Mouse (Mus musculus) gastrocnemius, adult 2 months (tissue): ENCODE measurements around the gene 4932438A13Rik. TPM values are rescaled to one million over a fixed set of nuclear protein-coding genes. Genes with fewer than 3 reads are reported as not detected.

Experiments
- DNase-seq: peaks from one replicate; pipeline ENCODE4 v3.0.0; 2022
- H3K27ac ChIP-seq: fragments of 200-600 bp; 2 replicates; pipeline ENCODE4 v1.8.1; 2022; ENCODE audit warnings: mild to moderate bottlenecking
- H3K4me3 ChIP-seq: fragments of 200-600 bp; 2 replicates; pipeline ENCODE4 v1.8.1; 2022; ENCODE audit warnings: mild to moderate bottlenecking, moderate library complexity
- CTCF ChIP-seq: fragments of 200-600 bp; IDR thresholded peaks from 2 replicates; pipeline ENCODE4 v1.8.1; 2022; ENCODE audit warnings: antibody characterized with exemption, mild to moderate bottlenecking, moderate library complexity
- intact Hi-C: fragments of 180-260 bp; cut with DNase I; formaldehyde crosslinking; loops from one replicate; pipeline ENCODE4 v1.15.1; 2025
- long read RNA-seq, 2 experiments: library from polyadenylated mRNA; stranded (forward); transcript quantifications; one replicate each; pipeline ENCODE4 v2.0.0; 2021
- total RNA-seq, 2 experiments: library from RNA; stranded (reverse); gene quantifications; 2 replicates each; pipeline ENCODE4 v1.2.3; 2021

Gene 4932438A13Rik
- total RNA-seq: 10 to 100 TPM; 32.8 to 32.9 TPM
- long read RNA-seq, experiment 1, partial matches to known transcripts: 2 of 5 reads
- long read RNA-seq, experiment 1, other reads (novel, unspliced or antisense): 2 of 5 reads
- long read RNA-seq, experiment 2, partial matches to known transcripts: 2 of 5 reads
- long read RNA-seq, experiment 2, other reads (novel, unspliced or antisense): 3 of 5 reads

DNA sequence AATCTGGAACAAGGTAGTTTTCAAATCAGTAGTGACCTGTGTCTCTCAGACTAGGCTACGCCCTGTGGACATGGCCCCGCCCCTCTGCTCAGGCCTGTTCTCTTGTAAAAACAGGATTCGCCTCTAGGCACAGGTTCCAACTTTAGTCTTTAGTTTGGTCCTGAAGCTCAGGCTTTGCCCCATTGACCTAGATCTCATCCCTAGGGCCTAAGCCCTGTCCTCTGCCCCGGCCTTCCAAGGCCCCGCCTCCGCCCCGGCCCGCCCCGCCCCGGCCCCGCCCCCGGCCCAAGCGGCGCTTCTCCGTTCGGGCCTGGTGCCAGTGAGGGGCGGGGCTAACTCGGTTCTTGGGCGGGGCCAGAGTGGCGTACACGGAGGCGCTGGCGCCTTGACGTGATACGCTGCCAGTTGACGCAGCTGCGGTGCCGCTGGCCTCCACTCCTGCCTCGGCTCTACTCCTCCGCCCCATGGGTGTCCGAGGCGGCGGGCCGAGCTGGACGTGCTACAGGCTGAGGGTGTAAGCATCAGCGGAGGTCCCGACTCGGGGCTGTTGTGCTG is at the start of gene 4932438A13Rik:
TSS of gene 4932438A13Rik (plus strand) at position 384 of the 555 bp plus-strand sequence.
- intact Hi-C loops: no loop called here
- TF ChIP-seq CTCF: no peak

DNA sequence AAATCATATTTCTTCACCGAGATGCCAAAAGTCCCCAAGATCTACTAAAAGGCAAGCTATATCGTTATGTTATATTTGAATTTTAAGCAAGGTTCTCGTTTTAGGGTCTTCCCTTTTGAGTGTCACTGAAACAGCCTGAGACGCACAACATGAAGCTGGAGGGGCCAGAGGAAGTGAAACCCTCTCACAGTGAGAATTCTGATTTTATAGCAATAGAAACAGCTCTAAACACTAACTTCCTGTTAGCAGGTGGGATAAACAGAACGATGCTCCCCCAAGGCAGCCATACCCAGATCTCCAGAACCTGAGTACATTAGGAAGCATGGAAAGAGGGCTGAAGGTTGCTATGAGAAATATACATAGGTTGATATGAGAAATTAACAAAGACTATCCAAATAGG is 46.3 kb upstream of the 4932438A13Rik start:
- no peak for DNase-seq
- TF ChIP-seq CTCF: no peak
- intact Hi-C loops: no loop called here
- no peak overlapping the region for H3K27ac ChIP-seq
- no peak overlapping the region for H3K4me3 ChIP-seq

More for the DNA sequence above, at the start of gene 4932438A13Rik:
- DNase-seq: peak; percentile 99
- H3K4me3 ChIP-seq: peak within 1 kb of the TSS; percentile 92
- H3K27ac ChIP-seq: peak within 1 kb of the TSS; percentile 97

DNA sequence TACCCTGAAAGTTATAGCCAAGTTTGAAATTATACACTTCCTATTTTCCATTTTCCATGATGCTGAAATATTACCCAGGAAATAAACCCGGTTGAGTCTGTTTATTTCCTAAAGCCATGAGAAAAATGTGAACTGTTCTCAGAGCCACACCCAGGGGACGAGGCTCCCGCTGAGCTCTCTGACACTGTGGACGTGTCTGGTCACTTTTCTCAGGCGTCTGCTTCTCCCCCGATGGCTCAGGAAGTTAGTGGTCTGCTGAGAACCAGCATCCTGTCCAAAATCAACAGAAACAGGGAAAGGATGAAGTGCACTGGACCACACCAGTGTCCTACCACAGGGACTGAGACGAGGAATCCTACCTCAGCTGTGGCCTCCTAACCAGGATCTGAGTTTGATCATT is 43.5 kb upstream of the 4932438A13Rik start:
- DNase-seq: peak; percentile 43
- H3K27ac ChIP-seq: peak overlapping the region; percentile 63
- TF ChIP-seq CTCF: no peak
- intact Hi-C loops: no loop called here
- H3K4me3 ChIP-seq: no peak overlapping the region

DNA sequence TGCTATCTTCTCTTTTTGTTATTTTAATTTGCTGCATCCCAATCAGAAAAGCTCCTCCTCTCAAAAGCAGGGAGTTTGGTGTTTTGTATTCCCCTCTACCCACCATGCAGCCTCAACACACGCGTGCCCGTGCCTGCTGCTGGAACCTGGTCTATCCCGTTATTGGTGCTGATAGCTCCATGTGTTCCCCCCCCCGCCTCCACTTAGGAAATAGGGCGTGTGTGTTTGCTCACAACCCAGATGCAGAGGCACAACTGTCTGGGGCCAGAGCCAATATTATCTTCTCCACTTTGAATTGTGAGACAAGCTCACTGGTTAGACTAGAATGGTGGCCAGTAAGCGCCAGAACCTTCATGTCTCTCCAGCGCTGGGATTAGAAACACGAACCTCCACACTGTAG is 41.9 kb upstream of the 4932438A13Rik start:
- Histone ChIP-seq H3K4me3 (no peak overlapping the region), H3K27ac (no peak overlapping the region; the same call in 1 of the 2 replicates)
- intact Hi-C loops: no loop called here
- no peak for TF ChIP-seq CTCF
- DNase-seq: no peak

DNA sequence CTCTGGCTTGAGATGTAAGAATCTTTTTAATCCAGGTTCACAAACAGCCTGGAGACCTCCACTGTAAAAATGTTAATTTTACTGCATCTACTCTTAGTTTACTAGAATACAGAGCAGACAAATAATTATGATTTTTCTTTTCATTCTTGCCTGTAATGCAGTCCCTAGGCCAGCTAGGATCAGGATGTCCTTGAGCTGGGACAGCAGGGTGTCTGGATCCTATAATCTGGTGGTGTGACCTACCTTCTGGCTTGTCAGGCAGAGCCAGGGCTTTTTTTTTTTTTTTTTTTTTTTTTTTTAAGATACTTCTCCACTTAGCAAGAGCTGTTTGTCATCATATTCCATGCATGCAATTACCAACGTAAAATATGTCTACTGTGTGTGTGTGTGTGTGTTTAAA is 37.8 kb upstream of the 4932438A13Rik start:
- no peak for DNase-seq
- no peak for TF ChIP-seq CTCF
- intact Hi-C loops: no loop called here
- H3K4me3 ChIP-seq: no peak overlapping the region
- H3K27ac ChIP-seq: no peak overlapping the region

DNA sequence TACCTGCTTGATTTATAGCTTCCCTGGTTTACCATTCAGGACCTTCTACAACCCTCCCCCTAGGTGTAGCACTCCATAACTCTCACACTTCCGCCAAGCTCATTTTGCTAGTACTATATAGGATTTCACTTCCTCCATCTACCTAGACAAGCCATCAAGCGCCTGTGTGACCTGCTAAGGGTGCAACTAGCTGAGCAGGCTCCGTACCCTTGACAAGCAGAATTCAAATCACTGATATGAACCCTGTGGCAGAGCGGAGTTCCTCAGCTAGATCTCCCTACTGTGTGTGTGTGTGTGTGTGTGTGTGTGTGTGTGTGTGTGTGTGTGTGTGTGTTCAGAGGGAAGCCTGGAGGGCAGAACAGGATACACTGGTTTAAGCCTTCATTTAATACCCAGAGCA is 37.4 kb upstream of the 4932438A13Rik start:
- no peak overlapping the region for H3K27ac ChIP-seq
- intact Hi-C loops: no loop called here
- no peak overlapping the region for H3K4me3 ChIP-seq
- DNase-seq: no peak
- no peak for TF ChIP-seq CTCF

DNA sequence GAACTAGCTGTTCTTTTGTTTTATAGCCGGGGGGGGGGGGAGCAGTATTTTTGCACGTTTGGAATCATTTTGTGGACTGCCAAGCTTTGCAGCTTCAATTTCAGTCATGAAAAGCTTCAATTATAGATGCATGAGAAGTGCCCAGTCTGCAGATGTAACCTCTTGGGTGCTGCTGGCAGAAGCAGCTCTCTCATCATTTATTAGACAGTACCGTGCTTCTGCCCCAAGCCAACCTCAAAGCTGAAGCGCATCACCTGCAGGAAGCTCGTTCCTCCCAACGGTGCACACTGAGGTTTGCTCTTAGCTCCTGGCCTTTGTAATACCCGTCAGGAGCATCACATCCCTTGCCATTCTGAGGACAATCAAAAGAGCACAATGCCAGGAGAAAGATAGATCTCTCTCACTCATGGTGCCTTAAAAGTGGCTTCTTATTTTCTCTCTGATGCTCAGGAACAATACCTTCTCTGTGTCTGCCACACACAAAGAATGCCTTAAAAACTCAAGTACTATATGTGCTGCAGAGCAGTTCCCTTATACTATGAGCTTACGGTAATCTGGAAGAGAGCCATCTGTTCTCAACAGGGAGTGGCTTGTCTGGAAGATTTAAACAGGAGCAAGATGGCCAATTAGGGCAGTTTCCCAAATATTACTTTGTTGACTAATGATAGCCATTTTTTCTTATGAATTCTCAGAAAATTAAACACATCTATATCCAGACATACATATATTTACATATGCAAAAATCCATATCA is 35.5 kb upstream of the 4932438A13Rik start:
- TF ChIP-seq CTCF: no peak
- no peak overlapping the region for H3K4me3 ChIP-seq
- intact Hi-C loops: no loop called here
- no peak overlapping the region for H3K27ac ChIP-seq
- DNase-seq: no peak

DNA sequence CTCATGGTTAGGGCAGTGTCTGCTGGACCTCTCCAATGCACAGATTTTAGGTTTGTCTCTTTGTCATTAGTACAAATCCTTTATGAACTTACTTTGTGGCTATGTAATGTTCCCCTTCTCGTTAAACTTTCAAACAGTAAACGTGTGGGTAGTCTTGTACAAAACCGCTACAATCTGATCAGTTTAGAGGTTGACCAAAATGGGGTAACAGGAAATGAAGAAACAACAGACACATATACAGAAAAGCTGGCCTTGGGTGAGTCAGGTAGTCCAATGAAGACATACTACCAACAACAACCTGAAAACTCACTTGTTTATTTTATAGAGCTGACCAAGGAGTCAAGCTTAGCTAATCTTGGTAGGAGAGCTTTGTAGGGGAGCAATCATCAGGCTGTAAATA is 32.7 kb upstream of the 4932438A13Rik start:
- no peak overlapping the region for H3K27ac ChIP-seq
- intact Hi-C loops: loop anchor here (10.0 kb wide), 1 partner anchor 145 kb away; no protein-coding TSS in a partner anchor
- no peak overlapping the region for H3K4me3 ChIP-seq
- TF ChIP-seq CTCF: no peak
- no peak for DNase-seq

DNA sequence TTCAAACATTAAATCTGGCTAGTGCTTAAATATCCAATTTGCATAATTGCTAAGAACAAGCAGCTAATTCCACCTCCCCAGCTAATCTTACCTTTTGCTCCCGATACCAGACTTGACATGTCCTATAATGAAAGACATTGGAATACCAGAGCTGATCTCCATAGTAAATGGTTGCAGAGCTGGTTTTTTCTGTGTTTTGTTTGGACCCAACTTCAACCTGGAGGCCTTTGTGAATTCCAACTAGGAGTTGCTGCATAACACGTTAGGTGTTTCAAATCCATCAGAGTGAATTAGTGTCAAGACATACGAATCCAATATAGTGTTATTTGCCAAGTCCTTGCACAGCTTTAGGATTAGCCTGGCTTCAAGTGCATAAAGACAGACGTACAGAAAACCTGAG is 28.5 kb upstream of the 4932438A13Rik start:
- H3K4me3 ChIP-seq: no peak overlapping the region
- no peak for TF ChIP-seq CTCF
- H3K27ac ChIP-seq: no peak overlapping the region
- DNase-seq: no peak
- intact Hi-C loops: loop anchor here (10.0 kb wide), 1 partner anchor 150 kb away; no protein-coding TSS in a partner anchor

DNA sequence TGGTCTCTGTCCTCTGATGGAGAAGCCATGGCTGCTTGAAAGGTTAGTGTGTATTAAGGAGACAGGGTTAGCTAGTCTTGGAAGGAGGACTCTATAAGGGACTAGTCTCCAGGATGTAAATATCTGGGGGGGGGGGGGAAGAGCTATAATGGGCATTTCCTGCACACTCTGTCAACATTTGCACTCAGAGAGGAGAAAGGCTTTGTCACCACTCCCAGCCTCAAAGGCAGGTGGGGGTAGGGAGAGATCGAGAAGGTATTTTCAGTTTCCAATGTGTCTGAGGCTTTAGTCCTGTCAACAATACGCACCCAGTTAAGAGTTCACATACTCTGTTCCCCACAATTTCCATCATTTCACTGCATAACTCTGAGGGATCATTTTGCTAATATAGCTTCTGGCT is 28.1 kb upstream of the 4932438A13Rik start:
- no peak overlapping the region for H3K4me3 ChIP-seq
- TF ChIP-seq CTCF: no peak
- no peak for DNase-seq
- no peak overlapping the region for H3K27ac ChIP-seq
- intact Hi-C loops: loop anchor here (10.0 kb wide), 1 partner anchor 150 kb away; no protein-coding TSS in a partner anchor

DNA sequence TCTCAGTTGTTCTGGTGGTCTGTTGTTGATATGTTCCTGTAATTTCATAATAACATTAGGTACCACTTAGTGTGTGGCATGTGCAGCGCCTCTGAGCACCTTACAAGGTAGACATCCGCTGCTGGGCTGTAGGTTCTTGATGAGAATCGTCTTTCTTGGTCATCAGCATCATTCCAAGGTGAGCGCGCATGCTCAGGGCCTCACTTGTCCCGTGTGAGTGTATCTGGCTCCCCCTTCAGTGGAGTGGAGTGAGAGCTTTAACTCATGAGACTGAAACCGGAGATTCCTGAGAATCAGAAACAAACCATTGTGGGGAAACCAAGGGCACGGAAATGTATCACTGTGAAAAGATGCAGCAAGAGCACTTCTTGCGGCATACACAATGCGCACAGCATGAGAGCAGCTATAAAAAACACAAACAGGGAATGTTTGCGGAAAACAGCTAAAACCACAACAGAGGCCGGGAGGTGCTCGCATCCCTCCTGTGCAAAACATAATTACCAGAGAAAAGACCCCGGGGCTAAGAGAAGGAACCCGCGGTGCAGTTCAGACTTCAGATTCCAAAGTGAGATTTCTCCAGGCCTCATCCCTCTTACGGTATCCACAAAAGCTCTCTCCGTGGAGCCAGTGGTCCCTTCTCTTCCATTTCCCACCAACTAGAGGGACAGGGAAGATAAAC is 27.2 kb upstream of the 4932438A13Rik start:
- intact Hi-C loops: loop anchor here (10.0 kb wide), 1 partner anchor 151 kb away; no protein-coding TSS in a partner anchor
- Histone ChIP-seq H3K4me3 (no peak overlapping the region), H3K27ac (no peak overlapping the region; the same call in none of the 2 replicates)
- peak; percentile 32 for TF ChIP-seq CTCF
- DNase-seq: peak; percentile 21

DNA sequence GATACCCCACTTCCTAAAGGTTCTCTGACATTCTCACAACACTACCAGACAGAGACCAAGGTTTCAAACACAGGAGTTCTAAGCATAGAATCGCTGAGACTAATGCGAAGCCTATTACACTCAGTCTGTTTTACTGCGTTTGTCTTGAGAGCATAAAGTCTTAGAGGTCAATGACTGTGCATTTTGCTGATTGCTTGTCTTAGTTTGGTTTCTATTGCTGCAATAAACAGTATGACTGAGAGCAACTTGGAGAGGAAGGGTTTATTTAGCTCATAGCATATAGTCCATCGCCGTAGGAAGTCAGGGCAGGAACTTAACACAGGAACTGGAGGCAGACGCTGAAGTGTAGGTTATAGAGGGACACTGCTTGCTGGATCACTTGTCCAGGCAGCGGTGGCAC is 26.1 kb upstream of the 4932438A13Rik start:
- H3K27ac ChIP-seq: no peak overlapping the region
- H3K4me3 ChIP-seq: no peak overlapping the region
- DNase-seq: no peak
- intact Hi-C loops: loop anchor here (10.0 kb wide), 1 partner anchor 152 kb away; no protein-coding TSS in a partner anchor
- TF ChIP-seq CTCF: no peak
